Comparison of ENCODE assay signal across 22 mouse cellular contexts in genomic region chr10:12929857-12930174, GRCm38 (mm10). TPM values are rescaled to one million over a fixed set of nuclear protein-coding genes. Genes with fewer than 3 reads are reported as not detected.
DNase-seq lines count a peak whose midpoint lies in the region; ATAC-seq and TF ChIP-seq lines count a peak whose summit lies in the region.
"Had no signal": no experiment of that assay in that cellular context is flagged by ENCODE, and none has a peak within 500 bp of the region (broad histone marks: within the 10 kb centered on the region; RNA-seq: fewer than 3 reads in every experiment).

No protein-coding gene starts in this region.

- no peak overlapping the region for H3K9ac ChIP-seq in forebrain, embryonic 11.5 days (ENCODE audit: low read length)
- no peak overlapping the region for H3K9ac ChIP-seq in forebrain, embryonic 16.5 days (replicated peaks; ENCODE audit: low read depth, low read length)
- no peak overlapping the region for H3K9ac ChIP-seq in CH12.LX (ENCODE audit: insufficient read depth, low read depth)
- H3K9ac ChIP-seq: forebrain, embryonic 13.5 days; heart, embryonic 12.5 days; liver, embryonic 13.5 days; midbrain, embryonic 13.5 days had no signal

- intact Hi-C loops in gastrocnemius, adult 2 months (cut with DNase I) = no loop called here

- peak in 1 of 2 experiments; percentile 28; a peak in 2 of 4 replicates for TF ChIP-seq CTCF in CH12.LX (conservative IDR thresholded peaks at IDR 0.05 in 1 of 2, IDR thresholded peaks at IDR 0.05 in 1 of 2; ENCODE audit: low read depth in 2 of 2, low read length in 2 of 2)
- no peak for TF ChIP-seq CTCF in gastrocnemius, adult 2 months (IDR thresholded peaks at IDR 0.05)

- in situ Hi-C loops in CH12.LX (cut with MboI; ENCODE audit: low pct_ligation_motif_present, low pct_unique_long_range_greater_than_20kb, low sequenced_read_pairs) = no loop called here

- no peaks in the 10 kb centered on the region for H3K4me1 ChIP-seq in forebrain, embryonic 11.5 days (replicated peaks; ENCODE audit: control insufficient read depth, insufficient read depth, low read length)
- H3K4me1 ChIP-seq in forebrain, embryonic 16.5 days (replicated peaks; ENCODE audit: control insufficient read depth, insufficient read depth, low read length) = no peaks in the 10 kb centered on the region
- H3K4me1 ChIP-seq in CH12.LX (ENCODE audit: control insufficient read depth in 1 of 2, insufficient read depth in 2 of 2) = peaks cover 4 to 6% of the 10 kb centered on the region in 2 experiments; a peak in 2 of 4 replicates
- H3K4me1 ChIP-seq: midbrain, embryonic 13.5 days had no signal

- no peak for TF ChIP-seq POLR2A in CH12.LX (IDR thresholded peaks at IDR 0.05; ENCODE audit: low read depth, low read length)

- no peaks in the 10 kb centered on the region for H3K9me3 ChIP-seq in forebrain, embryonic 11.5 days (ENCODE audit: control insufficient read depth, low read length)
- H3K9me3 ChIP-seq in forebrain, embryonic 16.5 days (ENCODE audit: control insufficient read depth, low read length) = no peaks in the 10 kb centered on the region
- H3K9me3 ChIP-seq in CH12.LX (replicated peaks; ENCODE audit: low read length) = peaks cover 9% of the 10 kb centered on the region
- H3K9me3 ChIP-seq: forebrain, embryonic 13.5 days; heart, embryonic 12.5 days; liver, embryonic 13.5 days; midbrain, embryonic 13.5 days had no signal

- H3K79me2 ChIP-seq in CH12.LX (replicated peaks; ENCODE audit: control insufficient read depth, extremely low read depth, insufficient read depth, poor library complexity, severe bottlenecking) = no peaks in the 10 kb centered on the region

- H3K4me2 ChIP-seq in forebrain, embryonic 11.5 days (ENCODE audit: low read depth, low read length, severe bottlenecking) = no peak overlapping the region
- H3K4me2 ChIP-seq in forebrain, embryonic 16.5 days (ENCODE audit: low read length) = no peak overlapping the region
- H3K4me2 ChIP-seq in CH12.LX (ENCODE audit: insufficient read depth, low read depth, poor library complexity, severe bottlenecking) = no peak overlapping the region
- H3K4me2 ChIP-seq: forebrain, embryonic 13.5 days; heart, embryonic 12.5 days; liver, embryonic 13.5 days; midbrain, embryonic 13.5 days had no signal

- WGBS in forebrain, embryonic 11.5 days = 69% methylated on average over 6 of the region's 6 CpGs
- WGBS in forebrain, embryonic 16.5 days = 69% methylated on average over 6 of the region's 6 CpGs

- dilution Hi-C loops in CH12.LX (cut with MboI; ENCODE audit: extremely low pct_ligation_motif_present, extremely low pct_unique_long_range_greater_than_20kb, low sequenced_read_pairs) = no loop called here

- no peaks in the 10 kb centered on the region for H3K36me3 ChIP-seq in forebrain, embryonic 11.5 days (ENCODE audit: control insufficient read depth, insufficient read depth, low read length)
- no peaks in the 10 kb centered on the region for H3K36me3 ChIP-seq in forebrain, embryonic 16.5 days (ENCODE audit: control insufficient read depth, insufficient read depth)
- H3K36me3 ChIP-seq in CH12.LX (replicated peaks in 1 of 2; ENCODE audit: control insufficient read depth in 1 of 2, insufficient read depth in 1 of 2, low read length in 1 of 2) = no peaks in the 10 kb centered on the region
- H3K36me3 ChIP-seq: heart, embryonic 12.5 days; limb, embryonic 10.5 days; liver, embryonic 13.5 days; midbrain, embryonic 13.5 days had no signal

- TF ChIP-seq RAD21 in CH12.LX (IDR thresholded peaks at IDR 0.05; ENCODE audit: low read depth, low read length) = peak; percentile 4

- ATAC-seq in forebrain, embryonic 11.5 days (replicated peaks; ENCODE audit: low FRiP score) = no peak
- no peak for ATAC-seq in forebrain, embryonic 16.5 days
- ATAC-seq in granulocyte monocyte progenitor cell, adult 5-6 weeks (replicated peaks; ENCODE audit: poor library complexity, severe bottlenecking) = peak; percentile 69
- ATAC-seq: forebrain, embryonic 13.5 days; hindbrain, embryonic 16.5 days; midbrain, embryonic 13.5 days had no signal

- no peak overlapping the region for H3K4me3 ChIP-seq in forebrain, embryonic 11.5 days (ENCODE audit: low read depth, low read length)
- no peak overlapping the region for H3K4me3 ChIP-seq in forebrain, embryonic 16.5 days (replicated peaks; ENCODE audit: low read length)
- H3K4me3 ChIP-seq in CH12.LX (replicated peaks in 1 of 3; ENCODE audit: low read depth in 2 of 3, low read length in 2 of 3, poor library complexity in 1 of 3) = no peak overlapping the region
- no peak overlapping the region for H3K4me3 ChIP-seq in gastrocnemius, adult 2 months
- H3K4me3 ChIP-seq: forebrain, embryonic 13.5 days; heart, embryonic 12.5 days; left cerebral cortex, adult 2 months; limb, embryonic 10.5 days; liver, embryonic 13.5 days; midbrain, embryonic 13.5 days had no signal

- H3K27ac ChIP-seq in forebrain, embryonic 11.5 days (ENCODE audit: low read depth, low read length) = no peak overlapping the region
- H3K27ac ChIP-seq in forebrain, embryonic 16.5 days (ENCODE audit: low read length) = no peak overlapping the region
- H3K27ac ChIP-seq in CH12.LX (ENCODE audit: insufficient read depth, low read depth) = no peak overlapping the region
- H3K27ac ChIP-seq in gastrocnemius, adult 2 months = no peak overlapping the region
- H3K27ac ChIP-seq: forebrain, embryonic 13.5 days; left cerebral cortex, adult 2 months; limb, embryonic 10.5 days; liver, embryonic 13.5 days; midbrain, embryonic 13.5 days had no signal

- DNase-seq in forebrain, embryonic 11.5 days (ENCODE audit: low spot score) = peak; percentile 27
- no peak for DNase-seq in CH12.LX (ENCODE audit: extremely low read depth)
- DNase-seq in naive thymus-derived CD4-positive, alpha-beta T cell, adult 2 months (ENCODE audit: low read depth) = peak; percentile 26
- no peak for DNase-seq in embryo, embryonic 9.5 days (ENCODE audit: extremely low spot score)
- no peak for DNase-seq in frontal cortex, adult 2 months (ENCODE audit: extremely low spot score in 1 of 2, low spot score in 1 of 2)
- no peak for DNase-seq in gastrocnemius, adult 2 months
- DNase-seq: adrenal gland, postnatal 25 days; cerebellum, adult 9-11 months; kidney, adult 11 months; kidney, postnatal 14 days; liver, embryonic 13.5 days; lung, postnatal 10 days; right cerebral cortex, adult 18-20 months; thymus, adult 2 months had no signal

- H3K27me3 ChIP-seq in forebrain, embryonic 11.5 days (ENCODE audit: control insufficient read depth, insufficient read depth, low read length) = no peaks in the 10 kb centered on the region
- no peaks in the 10 kb centered on the region for H3K27me3 ChIP-seq in forebrain, embryonic 16.5 days (replicated peaks; ENCODE audit: control insufficient read depth, insufficient read depth, low read length)
- H3K27me3 ChIP-seq in CH12.LX (replicated peaks) = no peaks in the 10 kb centered on the region
- H3K27me3 ChIP-seq: forebrain, embryonic 13.5 days; heart, embryonic 12.5 days; liver, embryonic 13.5 days; midbrain, embryonic 13.5 days had no signal

- no peak for TF ChIP-seq EP300 in CH12.LX (IDR thresholded peaks at IDR 0.05; ENCODE audit: low read length)

TF ChIP-seq in CH12.LX, 34 proteins besides CTCF, POLR2A, EP300 and RAD21:
- TF ChIP-seq NRF1 (IDR thresholded peaks at IDR 0.05; ENCODE audit: low read depth, low read length) (no peak), SMC3 (IDR thresholded peaks at IDR 0.05; ENCODE audit: low read depth, low read length) (peak; percentile 29; the same call in 1 of the 2 replicates), MYC (IDR thresholded peaks at IDR 0.05; ENCODE audit: low read depth, low read length) (no peak)

RNA-seq across cellular contexts. Expression of gene Stx11, which starts 34.3 kb away (rescaled TPM):
- 1.9 and 2.1 TPM in 2 replicates for polyA plus RNA-seq in forebrain, embryonic 11.5 days (2014; fragmentation: Nextera tagmentation; extraction: Ambion mirVana)
- 1.3 TPM in 2 replicates for polyA plus RNA-seq in forebrain, embryonic 16.5 days (2015; fragmentation: Nextera tagmentation; extraction: Ambion mirVana)
- total RNA-seq in CH12.LX (2012; rRNA removed) (33.7 and 49.8 TPM in 2 replicates), CH12.LX (2014; rRNA removed) (42.3 and 47.7 TPM in 2 replicates)
- 22.2 and 23.4 TPM in 2 replicates for polyA plus RNA-seq in CH12.LX (2012; ENCODE audit: insufficient read length, low read depth)
- total RNA-seq in granulocyte monocyte progenitor cell, adult 5-6 weeks (2014; fragmentation: Nextera tagmentation) = 7.4 and 9.1 TPM in 2 replicates
- total RNA-seq in granulocyte monocyte progenitor cell, adult 5-6 weeks (2017) = 5.9 and 8.7 TPM in 2 replicates
- 0.16 and 0.19 TPM in 2 replicates for polyA plus RNA-seq in frontal cortex, adult 2 months (2012; rRNA removed)
- total RNA-seq in gastrocnemius, adult 2 months (2021) = under 1 TPM; 0.20 to 0.46 TPM

Comparison
In these comparisons a context has a peak if more than half of its experiments do, and no peak if none do; other contexts are left out.
1. DNase-seq: peak in forebrain, embryonic 11.5 days (single experiment) and naive thymus-derived CD4-positive, alpha-beta T cell, adult 2 months (single experiment); none in CH12.LX (single experiment), embryo, embryonic 9.5 days (single experiment), frontal cortex, adult 2 months (0 of 2) and gastrocnemius, adult 2 months (single experiment).